Mouse (Mus musculus) stomach, postnatal 0 days (tissue): ENCODE measurements at regions not wholly inside any gene's neighbourhood (a gene's known extent, or its start where the extent isn't known, plus 50 kb on each side); places are given as distances from the start of the nearest gene placed in this dataset.

ENCODE experiments used
- ATAC-seq: fragments of 200-750 bp; cut with Nextera tagmentation; 2 replicates; pipeline ENCODE4 v1.8.0; 2017; ENCODE audit not compliant: low FRiP score, low TSS enrichment
- DNase-seq: peaks from one replicate; pipeline ENCODE4 v3.0.0-alpha.2; 2016; ENCODE audit warnings: low spot score
- H3K27ac ChIP-seq: fragments of 300-500 bp; sonication (generic); replicated peaks from 2 replicates; pipeline ENCODE4 v1.5.1; 2014; ENCODE audit warnings: mild to moderate bottlenecking, control low read depth
- H3K27me3 ChIP-seq: fragments of 300-500 bp; sonication (generic); 2 replicates; pipeline ENCODE4 v1.6.1; 2014; ENCODE audit warnings: low read length; ENCODE audit not compliant: control insufficient read depth, insufficient read depth
- H3K36me3 ChIP-seq: fragments of 300-500 bp; sonication (generic); 2 replicates; pipeline ENCODE4 v1.6.1; 2014; ENCODE audit warnings: low read length, mixed read lengths; ENCODE audit not compliant: control insufficient read depth, insufficient read depth
- H3K4me1 ChIP-seq: fragments of 300-500 bp; sonication (generic); replicated peaks from 2 replicates; pipeline ENCODE4 v1.6.1; 2014; ENCODE audit warnings: antibody characterized with exemption; ENCODE audit not compliant: control insufficient read depth, insufficient read depth
- H3K4me2 ChIP-seq: fragments of 300-500 bp; sonication (generic); replicated peaks from 2 replicates; pipeline ENCODE4 v1.6.1; 2014; ENCODE audit warnings: low read depth, mild to moderate bottlenecking, control low read depth, moderate library complexity
- H3K4me3 ChIP-seq: fragments of 300-500 bp; sonication (generic); 2 replicates; pipeline ENCODE4 v1.5.1; 2014; ENCODE audit warnings: low read depth, low read length, control low read depth
- H3K9ac ChIP-seq: fragments of 300-500 bp; sonication (generic); 2 replicates; pipeline ENCODE4 v1.6.1; 2014; ENCODE audit warnings: mild to moderate bottlenecking, low read length, control low read depth, mixed read lengths
- H3K9me3 ChIP-seq: fragments of 300-500 bp; sonication (generic); 2 replicates; pipeline ENCODE4 v1.6.1; 2016; ENCODE audit warnings: low read length; ENCODE audit not compliant: control insufficient read depth
- CTCF ChIP-seq: IDR thresholded peaks from 2 replicates; pipeline ENCODE4 v1.5.1; 2016; ENCODE audit warnings: antibody characterized with exemption, low read depth, mild to moderate bottlenecking, moderate library complexity
- EP300 ChIP-seq: optimal IDR thresholded peaks from 2 replicates; pipeline ENCODE3; 2016; ENCODE audit warnings: antibody characterized with exemption
- WGBS: fragments of 180-500 bp; shearing (Covaris S2); extraction: QIAGEN DNeasy Blood & Tissue Kit; methylation state at CpG from one replicate; pipeline ENCODE4 v1.1.7; 2014; 5-methylcytosine and 5-hydroxymethylcytosine counted together

DNA sequence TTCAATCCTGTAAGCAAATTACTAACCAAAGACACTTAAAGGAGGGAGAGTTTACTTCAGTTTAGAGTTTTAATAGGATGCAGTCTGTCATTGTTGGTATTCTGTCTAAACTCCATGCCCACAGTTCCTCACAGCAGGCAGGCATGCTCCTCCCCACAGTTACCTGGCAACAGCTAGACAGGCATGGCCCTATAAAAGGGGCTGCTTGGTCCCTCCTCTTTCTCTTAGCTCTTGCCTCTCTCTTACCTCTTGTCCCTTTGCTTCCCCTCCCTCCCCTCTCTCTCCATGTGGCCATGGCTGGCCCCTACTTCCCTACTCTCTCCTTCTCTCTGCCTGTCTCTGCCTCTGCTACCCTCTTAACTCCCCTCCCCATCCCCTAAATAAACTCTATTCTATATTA is 830.7 kb downstream of the D3Ertd751e start:
- no peaks in the 10 kb centered on the region for H3K27me3 ChIP-seq
- no peak overlapping the region for H3K27ac ChIP-seq
- no peaks in the 10 kb centered on the region for H3K9me3 ChIP-seq
- no peak overlapping the region for H3K9ac ChIP-seq
- no peaks in the 10 kb centered on the region for H3K4me1 ChIP-seq
- H3K4me2 ChIP-seq: no peak overlapping the region
- TF ChIP-seq CTCF: no peak
- TF ChIP-seq EP300: no peak
- H3K4me3 ChIP-seq: no peak overlapping the region
- no peaks in the 10 kb centered on the region for H3K36me3 ChIP-seq
- no peak for DNase-seq
- no peak for ATAC-seq

GRCm38 (mm10) chr3:42582311-42582710 is 839.9 kb downstream of the D3Ertd751e start:
- DNase-seq (no peak), ATAC-seq (no peak)
- Histone ChIP-seq H3K27ac (no peak overlapping the region), H3K9ac (no peak overlapping the region), H3K9me3 (no peaks in the 10 kb centered on the region), H3K27me3 (no peaks in the 10 kb centered on the region), H3K36me3 (no peaks in the 10 kb centered on the region), H3K4me3 (no peak overlapping the region), H3K4me2 (no peak overlapping the region), H3K4me1 (no peaks in the 10 kb centered on the region)
- WGBS: 17% methylated on average over 1 of the region's 1 CpGs
- TF ChIP-seq EP300 (no peak), CTCF (no peak)

DNA sequence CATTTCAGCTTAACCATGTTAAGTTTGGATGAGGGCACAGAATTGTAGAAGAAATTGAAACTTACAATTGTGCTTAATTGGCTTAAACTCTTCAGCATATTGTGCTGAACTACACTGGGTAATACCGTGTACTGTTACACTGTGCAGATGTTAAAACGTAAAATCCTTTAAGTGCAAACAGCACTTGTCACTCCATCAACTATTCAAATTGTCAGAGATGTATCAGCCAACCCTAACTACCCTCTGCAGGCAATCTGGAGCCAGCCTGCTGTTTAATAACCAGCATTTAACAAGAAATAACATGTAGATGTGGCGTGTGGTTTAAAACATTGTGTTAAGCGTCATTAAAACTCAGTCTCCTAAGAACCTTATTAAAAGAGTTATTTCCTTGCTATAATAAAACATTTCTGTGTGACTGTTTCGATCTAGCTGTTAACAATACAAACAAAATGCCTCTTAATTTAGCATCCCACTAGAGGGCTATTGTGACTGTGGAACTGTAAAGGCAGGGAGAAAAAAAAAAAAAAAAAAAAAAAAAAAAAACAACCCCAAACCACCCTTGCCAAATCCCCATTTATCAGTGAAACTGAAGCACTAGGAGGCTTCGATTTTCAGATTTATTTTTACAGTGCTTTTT is 845.0 kb downstream of the D3Ertd751e start:
- TF ChIP-seq CTCF (no peak), EP300 (no peak)
- Histone ChIP-seq H3K36me3 (no peaks in the 10 kb centered on the region), H3K4me3 (no peak overlapping the region), H3K27ac (no peak overlapping the region), H3K9ac (no peak overlapping the region), H3K4me1 (no peaks in the 10 kb centered on the region), H3K9me3 (no peaks in the 10 kb centered on the region), H3K4me2 (no peak overlapping the region), H3K27me3 (no peaks in the 10 kb centered on the region)
- no peak for DNase-seq
- whole genome bisulfite sequencing: 75% methylated on average over 6 of the region's 6 CpGs
- ATAC-seq: no peak

GRCm38 (mm10) chr3:42589516-42589915 is 847.1 kb downstream of the D3Ertd751e start:
- DNase-seq (no peak), ATAC-seq (no peak)
- Histone ChIP-seq H3K4me1 (no peaks in the 10 kb centered on the region), H3K4me3 (no peak overlapping the region), H3K4me2 (no peak overlapping the region), H3K9ac (no peak overlapping the region), H3K36me3 (no peaks in the 10 kb centered on the region), H3K9me3 (no peaks in the 10 kb centered on the region), H3K27me3 (no peaks in the 10 kb centered on the region), H3K27ac (no peak overlapping the region)
- no peak for TF ChIP-seq CTCF
- no peak for TF ChIP-seq EP300
- 90% methylated on average over 2 of the region's 2 CpGs for WGBS

GRCm38 (mm10) chr3:42590126-42590525 is 847.7 kb downstream of the D3Ertd751e start:
- 76% methylated on average over 2 of the region's 2 CpGs for WGBS
- H3K4me1 ChIP-seq: no peaks in the 10 kb centered on the region
- no peak overlapping the region for H3K9ac ChIP-seq
- no peak for DNase-seq
- no peak for ATAC-seq
- no peak overlapping the region for H3K4me3 ChIP-seq
- no peak overlapping the region for H3K4me2 ChIP-seq
- H3K9me3 ChIP-seq: no peaks in the 10 kb centered on the region
- no peaks in the 10 kb centered on the region for H3K36me3 ChIP-seq
- H3K27me3 ChIP-seq: no peaks in the 10 kb centered on the region
- no peak overlapping the region for H3K27ac ChIP-seq
- TF ChIP-seq EP300 (no peak), CTCF (no peak)

GRCm38 (mm10) chr3:42593792-42594433 is 851.5 kb downstream of the D3Ertd751e start:
- Histone ChIP-seq H3K4me1 (no peaks in the 10 kb centered on the region), H3K9ac (no peak overlapping the region), H3K27ac (no peak overlapping the region), H3K36me3 (no peaks in the 10 kb centered on the region), H3K4me2 (no peak overlapping the region), H3K4me3 (no peak overlapping the region), H3K27me3 (no peaks in the 10 kb centered on the region), H3K9me3 (no peaks in the 10 kb centered on the region)
- DNase-seq: no peak
- TF ChIP-seq EP300 (no peak), CTCF (no peak)
- 61% methylated on average over 6 of the region's 6 CpGs for WGBS
- no peak for ATAC-seq
